Mouse (Mus musculus): ENCODE results near the gene Gm867.

The Gm867 gene

GRCm38 (mm10) chr10:75921726-75922560, 18.5 kb downstream of the Gm867 start:
- TF ChIP-seq GATA4 (IDR thresholded peaks at IDR 0.05; ENCODE audit: insufficient replicate concordance, low read length), result no peak

GRCm38 (mm10) chr10:75921026-75921725, 19.3 kb downstream of the Gm867 start, which contains the start of gene Smarcb1:
TSS of gene Smarcb1 (minus strand) at chr10:75921617.
- TF ChIP-seq GATA4 (IDR thresholded peaks at IDR 0.05; ENCODE audit: insufficient replicate concordance, low read length), result 0 out of 2 replicates have a peak, but pooled peaks have one; percentile 4

DNA sequence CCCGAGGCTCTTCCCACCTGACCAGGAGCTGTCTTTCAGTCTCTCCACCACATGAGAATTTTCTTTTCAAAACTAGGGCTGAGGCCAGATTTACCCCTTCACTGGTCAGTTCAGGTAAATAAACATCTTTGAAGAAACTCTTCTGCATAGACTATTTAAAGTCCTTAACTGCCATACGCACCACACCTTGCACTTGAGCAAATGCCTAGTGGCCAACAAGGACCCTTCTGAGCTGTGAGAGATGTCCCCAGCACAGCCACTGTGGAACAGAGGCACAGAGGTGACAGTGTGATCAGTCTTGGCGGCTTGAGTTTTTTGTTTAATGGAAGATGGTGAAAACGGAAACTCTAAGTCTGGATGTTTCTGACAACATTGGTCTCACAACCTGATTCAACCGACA, 21.4 kb downstream of the Gm867 start:
- no peak for TF ChIP-seq GATA4 (IDR thresholded peaks at IDR 0.05; ENCODE audit: insufficient replicate concordance, low read length)

DNA sequence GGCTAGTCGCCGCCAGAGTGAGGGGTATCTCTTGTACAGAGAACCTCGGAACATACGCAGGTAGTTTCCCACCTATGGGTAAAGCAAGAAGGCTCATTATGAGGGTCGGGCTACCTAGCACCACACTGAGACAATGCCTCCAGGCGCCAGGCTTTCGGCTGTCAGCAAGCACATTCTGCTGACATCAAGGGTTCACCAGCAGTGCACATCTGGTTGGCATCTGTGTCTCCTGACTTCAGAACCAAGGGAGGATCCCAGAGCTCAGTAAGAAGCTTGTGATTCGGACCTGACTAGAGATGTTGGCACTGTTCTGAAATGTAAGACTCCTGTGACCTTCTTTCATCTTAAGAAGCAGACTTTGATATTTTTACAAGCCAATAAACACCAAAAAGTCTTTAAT, 23.6 kb downstream of the Gm867 start:
- no peak for TF ChIP-seq GATA4 (IDR thresholded peaks at IDR 0.05; ENCODE audit: insufficient replicate concordance, low read length)

GRCm38 (mm10) chr10:75915557-75915956, 24.9 kb downstream of the Gm867 start:
- no peak for TF ChIP-seq GATA4 (IDR thresholded peaks at IDR 0.05; ENCODE audit: insufficient replicate concordance, low read length)

DNA sequence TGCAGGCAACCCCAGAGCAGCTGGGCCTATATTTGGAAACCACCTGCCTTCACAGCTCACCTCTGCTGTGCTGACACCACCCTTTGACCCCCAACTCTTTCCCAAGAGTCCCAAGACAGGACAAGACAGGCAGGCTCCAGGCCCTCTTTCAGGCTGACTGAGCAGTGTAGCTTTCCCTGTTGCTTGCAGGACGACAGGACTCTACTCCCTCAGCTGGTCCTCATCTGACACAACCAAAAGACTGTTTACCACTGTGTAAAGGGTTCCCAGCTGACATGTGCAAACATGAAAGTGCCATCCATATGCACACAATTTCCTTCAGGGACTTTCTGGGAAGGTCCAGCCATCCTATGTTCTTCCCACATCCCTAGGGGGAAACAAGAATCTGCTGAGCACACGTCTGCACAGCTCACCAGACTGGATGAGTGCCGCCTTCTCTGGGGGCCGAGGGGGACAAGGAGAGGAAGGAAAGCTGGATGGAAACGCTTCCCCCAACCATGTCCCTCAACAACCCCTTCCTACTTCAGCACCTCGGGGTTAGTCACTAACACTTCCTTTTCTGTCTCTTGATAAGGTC, 27.4 kb downstream of the Gm867 start:
- TF ChIP-seq GATA4 (IDR thresholded peaks at IDR 0.05; ENCODE audit: insufficient replicate concordance, low read length), result no peak

GRCm38 (mm10) chr10:75910698-75911097, 29.8 kb downstream of the Gm867 start:
- TF ChIP-seq GATA4 (IDR thresholded peaks at IDR 0.05; ENCODE audit: insufficient replicate concordance, low read length), result no peak

GRCm38 (mm10) chr10:75906882-75907281, 33.6 kb downstream of the Gm867 start:
- no peak for TF ChIP-seq GATA4 (IDR thresholded peaks at IDR 0.05; ENCODE audit: insufficient replicate concordance, low read length)

- no peak for TF ChIP-seq GATA4 (IDR thresholded peaks at IDR 0.05; ENCODE audit: insufficient replicate concordance, low read length)
These were observed 36.1 kb downstream of the Gm867 start for GRCm38 (mm10) chr10:75904391-75904790.

- no peak for TF ChIP-seq GATA4 (IDR thresholded peaks at IDR 0.05; ENCODE audit: insufficient replicate concordance, low read length)
These were observed 41.6 kb downstream of the Gm867 start for GRCm38 (mm10) chr10:75898846-75899245.

- TF ChIP-seq GATA4 (IDR thresholded peaks at IDR 0.05; ENCODE audit: insufficient replicate concordance, low read length), result no peak
These were observed 42.4 kb downstream of the Gm867 start for GRCm38 (mm10) chr10:75898039-75898564.

GRCm38 (mm10) chr10:75897373-75897772, 43.1 kb downstream of the Gm867 start:
- TF ChIP-seq GATA4 (IDR thresholded peaks at IDR 0.05; ENCODE audit: insufficient replicate concordance, low read length), result no peak

DNA sequence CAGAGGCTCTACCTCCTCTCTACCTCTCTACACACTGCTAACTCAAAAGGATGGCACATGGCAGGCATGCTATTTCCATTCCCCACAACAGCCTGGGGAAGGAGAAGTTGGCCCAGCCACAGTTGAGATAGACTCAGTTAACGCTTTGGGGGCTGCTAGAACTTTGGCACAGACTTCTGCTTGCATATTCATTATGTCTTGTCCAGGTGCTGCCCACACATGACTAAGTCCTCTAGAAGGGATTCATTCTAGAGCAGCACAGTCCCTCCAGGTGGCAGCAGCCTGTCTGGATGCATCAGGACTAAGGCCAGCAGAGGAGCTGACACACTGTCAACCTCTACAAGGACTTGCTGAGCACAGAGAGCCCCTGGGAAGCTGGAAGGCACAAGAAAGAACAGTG, 44.3 kb downstream of the Gm867 start:
- TF ChIP-seq GATA4 (IDR thresholded peaks at IDR 0.05; ENCODE audit: insufficient replicate concordance, low read length), result no peak

DNA sequence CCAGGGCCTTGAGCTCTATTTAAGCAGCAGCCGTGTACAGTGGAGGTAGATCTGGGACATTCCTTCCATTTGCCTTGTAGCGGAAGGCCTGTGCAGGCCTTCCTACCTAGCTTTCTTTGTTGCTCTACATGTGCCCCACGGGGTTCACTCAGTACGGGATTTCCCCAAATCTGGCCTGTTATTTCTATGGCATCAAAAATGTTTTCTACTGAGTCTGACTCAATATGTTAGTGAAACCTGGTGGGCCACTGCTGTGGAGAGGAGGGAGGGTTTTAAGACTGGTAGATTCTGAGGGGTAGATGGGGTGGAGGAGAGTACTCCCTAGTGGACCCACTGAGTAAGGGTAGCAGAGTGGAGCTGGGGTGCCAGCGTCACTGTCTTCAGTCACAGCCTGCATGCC, 44.7 kb downstream of the Gm867 start:
- no peak for TF ChIP-seq GATA4 (IDR thresholded peaks at IDR 0.05; ENCODE audit: insufficient replicate concordance, low read length)

GRCm38 (mm10) chr10:75894601-75895000, 45.9 kb downstream of the Gm867 start:
- no peak for TF ChIP-seq GATA4 (IDR thresholded peaks at IDR 0.05; ENCODE audit: insufficient replicate concordance, low read length)

Data from liver, adult (tissue).